Mouse (Mus musculus) brain, adult 2 months (tissue): ENCODE data around the gene Acsf3.
A peak's percentile ranks its signal among the peaks of the same experiment; 100 is the strongest.

Experiments
- DNase-seq: peaks from one replicate; pipeline ENCODE4 v3.0.0; 2011; ENCODE audit warnings: low read depth, low spot score

Gene Acsf3

DNA sequence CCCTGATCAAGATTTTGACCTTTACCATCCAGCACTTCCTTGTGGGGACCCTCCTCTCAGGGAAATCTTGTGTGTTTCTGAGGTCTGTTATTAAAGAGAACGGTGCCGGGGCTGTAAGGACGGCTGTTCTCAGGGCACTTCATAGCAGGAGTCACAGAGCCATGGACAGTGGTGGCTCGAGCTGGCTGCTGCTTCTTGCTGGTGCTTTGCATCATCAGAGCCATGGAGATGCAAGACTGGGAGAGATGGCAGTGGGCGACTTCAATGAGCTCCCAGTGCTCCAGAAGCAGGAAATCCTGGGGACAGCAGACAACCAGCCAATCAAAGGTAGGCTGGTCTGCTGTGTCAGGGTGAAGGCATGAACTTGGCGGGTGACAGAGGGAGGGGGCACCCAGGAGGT, 14.2 kb upstream of the Acsf3 start:
- DNase-seq, result no peak

DNA sequence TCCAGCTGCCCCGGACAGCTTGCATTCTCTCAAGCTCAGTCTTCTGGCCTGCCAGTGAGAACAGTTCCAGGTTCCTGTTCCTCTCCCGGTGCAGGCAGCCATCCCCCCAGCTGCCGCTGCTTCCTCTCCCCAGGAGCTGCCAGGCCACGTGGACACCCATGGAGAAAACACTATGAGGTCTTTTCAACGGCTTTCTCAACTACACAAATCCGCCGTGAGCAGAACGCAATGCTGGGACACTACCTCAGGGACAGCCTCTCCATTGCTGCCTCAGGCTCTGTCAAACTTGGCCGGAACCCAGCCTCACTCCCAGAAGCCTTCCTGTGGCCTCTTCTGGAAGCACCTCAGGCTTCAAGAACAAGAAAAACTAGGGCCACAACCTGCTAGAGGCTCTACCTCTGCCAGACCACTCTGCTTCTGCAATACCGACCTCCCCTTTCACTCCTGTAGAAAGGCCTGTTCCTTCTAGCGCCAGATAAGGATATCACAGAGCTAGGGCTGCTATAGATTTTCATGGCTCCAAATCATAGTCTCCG, 12.5 kb upstream of the Acsf3 start:
- DNase-seq, result no peak

DNA sequence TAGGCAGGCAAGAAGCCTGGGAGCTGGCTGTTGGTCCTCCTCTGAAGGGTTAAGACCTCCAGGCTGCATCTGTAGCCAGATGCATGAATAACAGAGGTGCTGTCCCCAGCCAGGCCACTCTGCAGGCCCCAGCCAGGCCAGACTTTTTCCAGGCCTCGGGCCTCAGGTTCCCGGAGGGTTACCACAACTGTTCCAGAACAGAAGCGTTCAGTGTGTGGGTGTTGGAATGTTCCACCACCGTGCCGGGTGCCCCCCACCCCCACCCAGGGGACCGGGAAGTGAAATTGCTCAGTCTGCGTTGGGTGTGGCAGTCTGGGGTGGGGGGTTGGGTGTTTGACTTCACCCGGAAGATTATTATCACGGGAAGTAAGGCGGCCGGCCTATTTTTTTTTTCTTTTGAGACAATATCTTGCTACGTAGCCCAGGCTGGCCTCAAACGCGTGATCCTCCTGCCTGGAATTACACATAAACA, 12.0 kb upstream of the Acsf3 start:
- DNase-seq, result no peak

DNA sequence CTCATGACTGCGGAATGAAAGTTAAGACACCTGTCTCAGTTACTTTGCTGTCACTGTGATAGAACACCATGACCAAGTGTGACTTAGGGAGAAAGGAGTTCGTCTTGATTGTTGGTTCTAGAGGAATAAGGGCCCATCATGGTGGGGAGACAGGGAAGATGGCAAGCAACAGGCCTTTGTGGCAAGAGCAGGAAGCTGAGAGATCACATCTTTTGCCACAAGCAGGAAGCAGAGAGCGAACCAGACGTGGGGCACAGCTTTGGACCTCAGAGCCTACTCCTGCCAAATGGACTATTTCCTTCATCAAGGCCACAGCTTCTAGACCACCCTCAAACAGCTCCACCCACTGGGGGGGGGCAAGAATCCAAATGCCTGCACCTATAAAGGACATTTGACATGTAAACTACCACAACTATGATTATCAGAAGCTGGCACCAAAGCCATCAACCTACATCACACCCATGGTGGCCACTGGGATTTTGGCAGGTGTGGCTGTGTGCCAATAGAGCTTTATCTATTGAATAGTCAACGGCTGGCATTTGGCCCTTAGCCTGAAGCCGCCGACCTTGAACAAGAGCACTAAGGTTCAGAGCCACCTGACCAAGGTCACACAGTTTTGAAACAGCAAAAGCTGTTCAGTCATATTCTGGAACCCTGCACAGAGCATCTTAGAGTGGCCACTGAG, 10.4 kb upstream of the Acsf3 start:
- DNase-seq, result no peak

DNA sequence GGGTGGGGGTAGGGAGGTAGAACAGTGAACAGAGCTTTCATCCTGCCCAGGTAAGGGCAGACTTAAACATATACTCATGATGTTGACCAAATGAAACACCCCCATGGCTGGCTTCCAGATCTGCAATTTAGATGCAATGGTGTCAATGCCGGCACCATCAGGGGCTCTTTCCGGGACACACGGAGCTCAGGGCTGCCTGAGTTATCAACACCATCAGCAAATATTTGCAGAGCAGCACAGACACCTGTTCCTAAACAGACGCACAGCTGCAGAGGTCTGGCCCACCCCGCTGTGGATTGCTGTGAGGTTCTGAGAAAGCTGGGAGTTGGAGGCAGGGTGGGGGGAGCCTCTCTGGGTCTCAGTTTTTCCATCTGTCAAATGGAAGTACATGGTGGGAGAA, 9.1 kb upstream of the Acsf3 start:
- no peak for DNase-seq

DNA sequence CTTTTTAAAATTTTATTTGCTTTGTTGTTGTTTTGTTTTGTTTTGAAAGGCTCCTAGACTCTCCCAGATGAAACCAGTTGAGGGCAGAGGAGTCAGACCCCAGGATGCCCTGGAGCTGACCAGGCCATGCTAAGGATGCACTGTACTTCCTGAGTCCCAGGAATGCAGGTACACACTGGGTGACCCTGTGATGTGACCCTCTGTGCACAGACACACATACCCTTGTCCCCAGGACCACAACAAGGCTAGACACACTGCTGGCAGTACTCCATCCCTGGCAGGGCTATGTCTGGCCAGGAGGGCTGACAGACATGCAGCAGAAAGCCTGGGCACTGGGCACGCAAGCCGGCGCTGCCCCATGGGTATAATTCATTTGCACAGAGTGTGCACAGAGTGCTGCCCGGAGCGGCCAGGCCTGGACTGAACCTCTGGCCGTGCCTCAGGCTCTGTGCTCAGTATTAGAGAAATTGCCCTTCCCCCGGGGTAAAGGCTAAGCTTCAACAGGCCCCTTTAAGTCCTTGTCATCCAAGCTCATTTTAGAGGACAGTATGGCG, 8.6 kb upstream of the Acsf3 start:
- no peak for DNase-seq

DNA sequence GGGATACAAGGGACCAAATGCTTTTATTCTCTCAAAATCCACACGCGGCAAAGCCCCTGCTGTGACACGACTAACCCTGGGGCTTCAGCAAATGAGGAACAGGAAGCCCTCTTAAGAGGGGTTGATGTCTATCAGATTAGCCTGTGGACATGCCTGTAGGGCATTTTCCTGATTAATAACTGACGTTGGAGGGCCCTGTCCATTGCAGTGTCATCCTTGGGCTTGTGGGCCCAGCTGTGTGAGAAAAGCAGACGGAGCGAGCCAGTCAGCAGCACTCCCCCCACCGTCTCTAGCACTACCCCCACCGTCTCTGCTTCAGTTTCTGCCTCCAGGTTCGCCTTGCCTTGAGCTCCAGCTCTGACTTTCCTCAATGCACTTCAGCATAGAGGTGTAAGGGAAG, 8.1 kb upstream of the Acsf3 start:
- DNase-seq, result no peak

DNA sequence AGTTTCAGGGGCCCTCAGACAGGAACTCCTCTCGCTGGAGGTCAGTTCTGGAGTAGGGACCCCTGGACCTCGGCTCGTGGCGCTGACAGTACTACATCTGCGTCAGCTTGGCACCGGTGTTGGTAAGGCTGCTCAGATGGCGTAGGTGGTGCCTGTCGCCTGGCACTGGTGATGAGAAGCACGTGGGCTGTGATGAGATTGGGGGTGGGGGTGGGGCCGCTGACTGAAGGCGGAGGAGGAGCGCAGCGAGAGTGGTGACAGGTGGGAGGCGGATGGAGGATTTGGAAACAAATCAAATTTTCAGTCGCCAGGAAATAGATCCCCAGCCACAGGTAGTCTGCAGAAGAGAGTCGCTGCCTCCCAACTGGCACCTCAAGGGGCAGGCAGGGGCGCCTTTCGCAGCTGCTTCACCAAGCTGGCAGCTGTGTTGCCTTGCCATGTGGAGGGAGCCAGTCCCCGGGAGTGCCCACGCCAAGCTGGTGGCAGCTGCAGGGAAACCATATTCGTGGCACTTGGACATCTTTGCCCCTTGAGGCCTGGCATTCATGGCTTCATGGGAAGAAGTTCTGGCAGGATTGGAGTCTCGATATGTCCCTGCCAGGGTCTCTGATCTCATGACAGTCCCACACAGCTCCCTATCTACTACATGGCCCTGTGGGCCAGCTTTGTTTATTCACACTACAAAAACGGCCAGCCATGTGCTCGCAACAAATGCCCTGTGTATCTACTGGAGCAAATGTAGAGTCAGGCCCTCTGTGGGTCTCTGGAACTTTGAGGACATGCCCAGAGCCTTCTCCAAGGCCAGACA, 5.8 kb upstream of the Acsf3 start:
- DNase-seq, result peak; percentile 93

DNA sequence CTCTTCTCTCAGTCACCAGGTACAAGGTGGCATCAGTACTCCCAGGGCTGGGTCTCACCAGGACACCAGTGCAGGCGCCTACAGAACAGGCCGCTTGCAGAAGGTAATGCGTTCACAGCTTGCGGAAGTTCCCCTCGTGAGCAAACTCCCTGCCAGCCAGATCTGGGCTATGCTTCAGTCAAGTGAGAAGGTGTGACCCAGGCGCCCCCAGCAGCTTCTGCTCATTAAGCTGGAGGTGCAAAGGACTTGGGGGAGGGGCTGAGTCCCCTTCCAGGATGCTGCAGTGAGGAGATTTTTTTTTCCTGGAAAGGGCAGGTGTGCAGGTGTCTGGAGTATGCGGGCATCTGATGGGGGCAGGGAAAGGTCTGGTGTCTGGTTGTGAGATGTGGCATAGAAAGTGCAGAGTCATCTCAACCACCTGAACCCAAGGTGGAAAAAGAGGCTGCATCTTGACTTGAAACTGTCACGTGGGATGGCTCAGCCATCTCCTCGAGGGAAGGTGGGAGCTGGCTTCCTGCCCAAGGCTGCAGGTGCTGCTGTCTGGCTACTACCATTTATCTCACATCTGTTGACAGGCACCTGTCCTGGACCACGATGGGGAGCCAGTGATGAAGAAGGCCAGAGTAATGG, 2.7 kb upstream of the Acsf3 start:
- DNase-seq, result peak; percentile 7

DNA sequence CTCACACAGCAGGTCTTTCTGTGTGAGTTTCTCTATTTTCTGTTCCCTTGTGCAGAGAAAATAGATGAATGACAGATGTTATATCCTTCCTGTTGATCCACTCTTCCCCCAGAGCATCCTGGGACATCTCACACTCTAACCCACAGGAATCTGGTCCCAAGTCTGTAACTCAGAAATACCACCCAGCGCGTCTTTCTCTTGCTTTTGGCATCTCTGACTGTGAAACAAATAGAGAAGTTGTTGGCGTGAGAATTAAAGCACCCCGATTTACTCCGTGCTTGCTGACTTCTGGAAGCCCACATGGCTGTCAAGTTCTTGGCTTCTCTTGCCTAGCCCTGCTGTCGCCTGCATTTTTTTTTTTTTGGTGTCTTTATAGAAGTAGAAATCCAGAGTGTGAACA, 2.4 kb downstream of the Acsf3 start:
- peak; percentile 53 for DNase-seq

DNA sequence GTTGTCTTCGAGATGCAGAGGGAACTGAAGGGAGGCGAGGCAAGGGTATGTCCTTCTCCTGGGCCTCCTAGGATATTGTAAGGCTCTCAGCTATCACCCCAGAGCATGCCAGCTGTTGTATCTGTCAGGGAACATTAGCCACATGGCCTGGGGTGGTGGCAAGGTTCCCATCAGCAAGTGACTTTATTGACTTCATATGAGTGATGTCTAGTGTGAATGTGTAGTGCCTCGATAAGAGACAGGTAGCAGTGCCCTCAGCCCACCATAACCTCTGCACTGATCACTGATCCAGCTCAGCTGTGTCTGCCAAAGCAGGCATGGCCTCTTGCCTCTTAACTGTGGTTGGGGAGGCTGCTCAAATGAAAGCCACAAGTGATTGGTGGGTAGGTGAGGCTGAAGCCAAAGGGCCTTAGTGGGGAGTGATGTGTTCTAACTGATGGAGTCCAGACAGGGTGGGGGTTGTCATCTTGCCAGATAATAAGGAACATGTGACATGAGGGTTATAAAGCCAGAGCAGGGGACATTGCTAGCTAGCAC, 3.5 kb downstream of the Acsf3 start:
- no peak for DNase-seq

DNA sequence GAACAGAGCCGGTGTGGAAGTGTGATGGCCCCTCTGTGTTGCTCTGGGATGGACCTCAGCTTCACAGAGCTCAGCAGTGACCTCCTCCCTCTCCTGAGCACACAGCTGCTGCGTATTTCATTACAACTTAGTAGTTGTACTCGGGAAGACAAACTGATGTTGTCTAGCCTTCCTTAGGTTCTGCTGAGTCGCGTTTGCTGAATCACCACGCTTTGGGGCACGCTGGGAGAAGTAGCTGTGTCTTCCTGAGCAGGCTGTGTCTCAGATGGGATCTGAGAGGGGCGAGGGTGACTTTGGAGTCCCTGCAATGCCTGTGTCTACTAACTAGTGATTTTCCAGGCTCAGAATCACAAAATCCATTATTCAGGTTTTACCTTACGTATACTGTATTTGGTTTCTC, 4.0 kb downstream of the Acsf3 start:
- no peak for DNase-seq

DNA sequence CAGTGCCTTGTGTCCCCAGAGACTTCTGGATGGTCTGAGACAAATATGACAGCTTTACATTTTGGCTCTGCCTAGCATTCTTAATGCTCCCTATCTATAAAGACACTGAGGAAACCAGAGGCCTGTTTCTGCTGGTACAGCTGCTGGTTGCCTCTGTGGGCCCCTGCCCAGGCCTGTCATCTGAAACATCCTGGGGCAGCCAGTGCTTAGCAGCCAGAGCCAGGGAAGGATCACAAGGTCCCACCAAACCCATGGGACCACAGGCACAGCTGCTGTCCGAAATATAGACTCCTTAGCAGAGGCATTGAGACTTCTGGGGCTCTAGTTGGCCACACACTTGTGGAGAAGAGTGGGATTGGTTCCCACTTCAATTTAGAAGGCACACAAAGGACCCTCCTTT, 9.5 kb downstream of the Acsf3 start:
- no peak for DNase-seq

DNA sequence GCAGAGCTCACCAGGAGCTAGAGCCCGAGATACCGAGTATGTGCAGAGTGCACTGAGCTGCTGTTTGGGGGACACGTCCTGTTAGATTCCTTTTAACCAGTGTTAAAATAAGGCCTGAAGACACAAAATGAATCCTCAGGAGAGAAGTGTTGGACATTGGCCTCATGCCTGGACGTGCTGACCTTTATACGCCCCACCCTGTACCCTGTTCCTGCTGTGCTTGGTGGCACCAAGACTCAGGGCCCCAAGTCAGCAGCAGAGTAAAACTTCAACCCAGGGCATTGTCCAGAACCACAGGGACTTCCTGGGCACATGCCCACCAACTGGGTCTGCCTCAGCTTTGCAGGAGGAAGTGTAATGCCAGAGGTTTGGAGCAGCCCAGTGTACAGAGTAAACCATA, 14.5 kb downstream of the Acsf3 start:
- DNase-seq, result no peak

DNA sequence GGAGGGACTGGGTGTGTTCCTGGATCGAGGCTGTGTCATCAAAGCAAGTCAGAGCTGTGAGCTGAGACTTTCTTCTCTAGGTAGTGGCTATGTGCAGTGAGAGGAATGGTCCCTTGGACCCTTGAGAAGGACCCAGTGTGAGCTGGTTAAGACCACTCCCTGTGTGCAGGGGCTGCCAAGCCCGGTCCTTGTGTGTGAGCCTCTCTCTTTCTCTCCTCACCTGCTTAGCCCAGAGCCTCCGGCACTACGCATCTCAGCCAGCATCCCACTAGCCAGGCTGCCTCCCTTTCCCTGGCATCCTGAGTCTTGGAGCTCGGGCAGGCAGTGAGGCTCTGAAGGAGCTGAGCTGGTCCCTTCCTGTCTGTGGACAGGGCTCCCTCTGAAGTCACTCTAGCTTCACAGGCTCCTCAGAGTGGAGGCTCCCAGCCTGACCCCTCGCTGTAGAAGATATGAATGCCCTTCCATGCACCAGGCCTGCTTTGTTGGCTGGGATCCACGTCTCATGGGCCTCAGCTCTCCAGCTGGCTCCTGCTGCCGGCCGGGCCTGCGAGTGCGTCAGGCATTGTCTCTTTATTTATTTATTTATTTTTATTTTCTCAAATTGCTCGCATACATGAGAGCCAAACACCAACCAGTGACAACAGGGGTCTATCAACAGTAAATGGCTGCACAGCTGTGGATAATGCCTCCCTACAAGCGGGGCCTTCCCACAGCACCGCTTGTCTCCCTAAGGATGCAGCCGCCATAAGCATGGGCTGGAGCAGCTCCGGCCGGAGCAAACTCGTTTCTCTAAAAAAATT, 18.3 kb downstream of the Acsf3 start:
- peak; percentile 83 for DNase-seq

DNA sequence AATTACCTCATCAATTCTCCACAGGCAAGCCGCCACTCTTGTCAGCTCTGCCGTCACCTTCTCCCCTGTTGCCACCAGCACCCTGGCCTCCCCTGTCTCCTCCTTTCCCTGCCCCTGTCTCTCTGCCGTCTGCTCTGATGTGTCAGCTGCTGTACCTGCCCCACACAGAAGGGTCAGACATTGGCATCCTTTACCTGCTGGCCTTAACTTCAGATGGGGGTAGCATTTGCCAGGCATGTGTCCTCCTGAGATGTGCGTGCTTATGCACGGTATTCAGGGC, 18.8 kb downstream of the Acsf3 start:
- no peak for DNase-seq

DNA sequence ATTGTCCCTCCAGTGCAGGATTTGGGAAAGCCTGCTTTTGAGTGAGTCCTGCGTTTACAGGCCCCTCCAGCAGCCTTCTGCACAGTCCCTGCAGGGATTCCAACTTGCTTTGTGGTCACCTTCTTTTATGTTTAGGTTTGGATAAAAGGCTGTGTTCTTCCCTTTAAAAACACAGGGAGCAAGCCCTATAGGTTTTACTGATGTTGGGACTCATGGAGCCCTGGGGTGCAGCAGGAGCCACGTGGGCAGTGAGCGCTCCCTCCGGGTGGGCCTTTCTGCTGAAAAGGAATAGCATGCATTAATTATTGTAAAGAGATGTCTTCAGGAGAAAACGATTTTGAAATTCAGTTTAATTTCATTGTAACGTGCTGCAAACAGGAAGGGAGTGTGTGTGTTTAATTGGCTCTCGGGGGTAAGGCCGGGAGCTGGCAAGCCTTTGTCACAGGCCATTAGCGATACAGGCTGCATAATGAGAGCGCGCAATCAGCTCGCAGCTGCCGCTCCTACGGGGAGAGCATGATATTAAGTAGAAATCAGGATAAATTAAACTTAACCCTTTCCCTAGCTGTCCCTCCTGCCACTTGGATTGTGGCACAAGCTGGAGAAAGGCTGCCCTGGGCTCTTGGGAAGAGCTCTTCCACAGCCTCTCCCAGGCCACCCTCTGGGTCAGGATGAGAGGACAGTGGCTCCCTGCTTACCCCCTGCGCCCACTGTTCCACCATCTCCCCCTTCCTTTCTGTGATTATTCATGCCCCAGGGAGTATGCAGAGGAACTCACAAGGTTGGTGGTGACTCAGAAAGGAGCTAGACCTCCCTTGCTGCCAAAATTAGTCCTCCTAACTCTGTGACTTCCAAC, 28.8 kb downstream of the Acsf3 start:
- peak; percentile 78 for DNase-seq

DNA sequence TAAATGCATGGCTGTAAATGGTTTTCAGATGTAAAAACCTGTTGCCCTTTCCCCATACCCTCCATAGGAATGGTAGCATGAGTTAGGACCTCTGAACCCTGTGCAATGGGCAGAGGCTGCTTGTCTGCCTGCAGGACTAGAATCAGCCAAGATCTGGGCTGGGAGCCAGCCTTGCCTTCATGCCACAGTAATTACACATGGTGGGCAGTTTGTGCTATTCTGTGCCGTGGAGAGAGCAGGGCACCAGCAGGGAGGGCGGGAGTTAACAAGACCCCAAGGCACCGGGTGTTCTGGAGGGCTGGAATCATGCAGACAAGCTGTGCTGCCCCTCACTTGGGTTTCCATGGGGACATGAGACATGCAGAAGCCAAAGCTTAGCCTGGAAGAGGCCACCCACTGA, 30.1 kb downstream of the Acsf3 start:
- peak; percentile 82 for DNase-seq

DNA sequence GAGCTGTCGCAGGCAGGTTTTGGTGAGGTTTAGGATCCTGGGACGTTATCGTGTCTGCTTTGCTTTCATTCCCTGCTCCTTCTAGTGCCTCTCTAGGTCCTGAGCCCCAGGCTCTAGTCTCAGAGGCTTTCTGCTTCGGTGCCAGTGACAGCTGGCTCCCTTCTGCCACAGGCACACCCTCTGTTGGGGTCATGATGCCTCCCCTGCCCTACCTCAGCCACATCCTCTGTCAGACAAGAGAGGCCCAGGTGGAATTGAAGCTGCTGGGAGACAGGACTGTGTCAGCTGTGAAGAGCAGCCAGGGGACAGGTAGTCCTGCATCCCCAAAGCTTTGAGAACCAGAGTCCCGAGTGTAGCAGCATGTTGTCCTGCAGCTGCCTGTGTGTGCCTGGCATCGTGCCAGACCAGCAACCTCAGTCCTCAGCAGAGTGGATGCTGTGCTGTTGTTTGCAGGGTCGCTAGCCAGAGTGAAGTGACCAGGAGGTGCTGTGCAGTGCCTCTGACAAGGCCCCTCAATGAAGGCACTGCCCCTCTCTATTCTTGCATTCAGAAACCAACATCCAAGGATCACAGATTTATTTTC, 31.8 kb downstream of the Acsf3 start:
- no peak for DNase-seq

DNA sequence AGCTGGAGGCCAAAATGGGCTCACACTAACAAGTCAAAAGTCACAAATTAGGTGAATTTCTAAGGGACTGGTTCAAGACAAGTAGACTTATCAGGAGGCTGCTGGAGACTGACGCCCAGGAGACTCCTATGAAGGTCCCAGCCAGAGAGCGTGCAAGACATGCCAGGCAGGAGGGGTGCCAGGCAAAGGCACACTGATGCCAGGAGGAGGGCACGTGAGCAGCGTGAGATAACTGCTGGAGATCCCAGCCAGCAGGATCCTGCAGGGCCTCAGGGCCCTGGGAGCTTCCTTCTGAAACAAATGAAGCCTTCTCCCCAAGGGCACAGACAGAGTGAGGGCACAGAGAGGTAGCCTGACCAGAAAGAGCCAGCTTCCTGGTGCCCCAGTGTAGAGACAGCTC, 32.6 kb downstream of the Acsf3 start:
- DNase-seq, result no peak
